Mouse (Mus musculus) retina, embryonic 14.5 days (tissue): ENCODE results near the gene Eprs.

Experiments
- DNase-seq: peaks from one replicate; pipeline ENCODE4 v3.0.0-alpha.2; 2015; ENCODE audit warnings: low spot score

The Eprs gene

GRCm38 (mm10) chr1:185451077-185451476 lies 88.2 kb downstream of the Eprs start:
- DNase-seq: no peak

- no peak for DNase-seq
These were observed 88.7 kb downstream of the Eprs start for GRCm38 (mm10) chr1:185451495-185451894.

GRCm38 (mm10) chr1:185452461-185452860 lies 89.6 kb downstream of the Eprs start:
- no peak for DNase-seq

- no peak for DNase-seq
These were observed 91.3 kb downstream of the Eprs start for GRCm38 (mm10) chr1:185454144-185454543.

GRCm38 (mm10) chr1:185454575-185454954 lies 91.7 kb downstream of the Eprs start, which contains the start of gene Slc30a10:
Gene Slc30a10, plus strand, starts transcription at chr1:185454848.
- peak; percentile 71 for DNase-seq

- peak; percentile 57 for DNase-seq
These were observed 92.3 kb downstream of the Eprs start for GRCm38 (mm10) chr1:185454955-185455701.

- no peak for DNase-seq
These were observed 93.5 kb downstream of the Eprs start for GRCm38 (mm10) chr1:185456327-185456726.

GRCm38 (mm10) chr1:185460096-185460495 lies 97.3 kb downstream of the Eprs start:
- DNase-seq: no peak

GRCm38 (mm10) chr1:185462889-185463288 lies 100.0 kb downstream of the Eprs start:
- DNase-seq: no peak

GRCm38 (mm10) chr1:185469551-185470021 lies 106.7 kb downstream of the Eprs start:
- no peak for DNase-seq

GRCm38 (mm10) chr1:185472025-185472720 lies 109.3 kb downstream of the Eprs start:
- DNase-seq: no peak

- DNase-seq: no peak
These were observed 109.9 kb downstream of the Eprs start for GRCm38 (mm10) chr1:185472730-185473129.

- DNase-seq: no peak
These were observed 110.6 kb downstream of the Eprs start for GRCm38 (mm10) chr1:185473437-185473836.
